Mouse (Mus musculus): Measurements from ENCODE around the gene Rgs7.

Gene Rgs7

DNA sequence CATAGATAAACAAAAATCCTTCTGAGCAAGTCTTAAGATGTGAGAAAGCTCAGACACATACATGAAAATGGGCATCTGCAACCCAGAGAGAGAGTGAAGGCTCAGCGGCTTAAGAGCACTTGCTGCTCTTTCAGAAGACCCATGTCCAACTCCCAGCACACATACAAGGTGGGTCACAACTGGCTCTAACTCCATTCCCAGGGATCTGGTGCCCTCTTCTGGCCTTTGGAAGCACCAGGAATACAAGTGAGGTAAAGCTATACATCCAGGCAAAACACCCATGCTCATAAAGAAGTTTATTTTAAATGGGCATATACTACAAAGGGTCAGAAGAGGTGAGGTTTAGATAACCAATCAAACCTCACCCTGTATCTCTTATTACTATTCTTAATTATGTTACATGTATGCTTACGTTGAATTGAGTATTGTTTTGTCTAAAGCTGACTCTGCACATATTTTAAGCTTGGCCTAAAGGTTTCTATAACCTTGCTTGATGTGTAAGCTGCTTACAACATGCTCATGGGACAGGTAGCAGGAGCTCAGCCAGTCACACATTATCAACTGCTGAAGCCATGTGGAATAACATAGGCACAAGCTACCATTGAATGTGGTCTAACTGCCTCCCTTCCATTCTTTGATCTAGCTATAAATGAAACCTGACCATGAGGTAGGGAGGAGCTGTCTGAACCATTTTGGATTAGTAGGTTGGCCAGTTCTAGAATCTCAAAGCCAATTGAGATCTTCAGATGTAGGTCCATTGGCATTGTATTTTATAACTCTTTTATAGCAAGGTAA lies 192.5 kb downstream of the Rgs7 start:
- DNase-seq = no peak

DNA sequence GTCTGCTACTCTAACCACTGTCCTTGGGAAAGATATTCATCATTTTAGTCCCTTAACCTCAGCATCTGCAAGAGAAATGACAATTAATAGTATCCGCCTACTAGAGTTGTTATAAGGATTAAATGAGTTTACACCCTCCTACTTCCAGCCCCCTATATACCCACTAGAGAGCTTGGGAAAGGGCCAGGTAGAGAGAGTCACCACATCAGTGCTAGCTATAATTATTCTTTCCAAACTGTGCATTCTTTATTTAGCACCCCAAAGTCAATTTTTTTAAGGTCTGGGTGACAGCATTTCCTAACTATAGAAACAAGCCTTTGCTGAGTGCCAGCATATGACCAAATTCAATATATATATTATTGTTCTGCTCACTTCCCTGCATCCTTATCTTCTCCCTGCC lies 195.4 kb downstream of the Rgs7 start:
- DNase-seq = no peak

DNA sequence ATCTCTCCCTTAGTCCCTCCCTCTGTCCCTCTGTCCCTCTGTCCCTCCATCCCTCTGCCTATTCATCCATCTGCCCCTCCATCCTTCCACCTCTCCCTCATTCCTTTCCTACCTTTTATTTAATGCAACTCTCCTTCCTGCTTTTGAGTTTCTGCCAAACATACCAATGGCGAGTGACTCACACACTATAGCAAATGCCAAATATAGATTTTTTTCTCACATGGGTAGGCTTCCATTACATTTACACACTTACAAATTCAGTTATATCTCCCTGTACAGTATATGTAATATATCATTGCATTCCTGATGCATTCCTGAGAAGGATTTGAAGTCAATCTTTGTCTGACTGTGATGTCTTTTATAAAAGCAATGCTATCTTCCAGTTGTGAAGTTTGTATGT lies 202.2 kb downstream of the Rgs7 start:
- DNase-seq = no peak

DNA sequence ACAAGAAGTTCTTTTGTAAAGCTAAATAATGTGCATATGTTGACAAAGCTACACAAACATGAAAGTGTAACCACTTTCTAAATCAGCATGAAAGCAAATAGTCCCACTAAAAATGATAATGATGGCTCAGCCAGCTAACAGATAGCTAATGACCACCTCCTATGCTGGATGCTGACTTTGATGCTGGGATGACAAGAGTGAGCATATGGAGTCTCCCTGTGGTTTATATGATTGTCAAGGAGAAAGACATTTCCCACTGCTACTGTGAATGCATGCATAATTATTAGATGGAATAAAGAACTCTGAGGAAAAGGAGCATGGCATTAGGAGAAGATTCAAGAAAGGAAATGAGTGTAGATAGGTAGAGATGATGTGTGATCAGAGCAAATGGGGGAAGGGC lies 230.0 kb downstream of the Rgs7 start:
- no peak for DNase-seq

DNA sequence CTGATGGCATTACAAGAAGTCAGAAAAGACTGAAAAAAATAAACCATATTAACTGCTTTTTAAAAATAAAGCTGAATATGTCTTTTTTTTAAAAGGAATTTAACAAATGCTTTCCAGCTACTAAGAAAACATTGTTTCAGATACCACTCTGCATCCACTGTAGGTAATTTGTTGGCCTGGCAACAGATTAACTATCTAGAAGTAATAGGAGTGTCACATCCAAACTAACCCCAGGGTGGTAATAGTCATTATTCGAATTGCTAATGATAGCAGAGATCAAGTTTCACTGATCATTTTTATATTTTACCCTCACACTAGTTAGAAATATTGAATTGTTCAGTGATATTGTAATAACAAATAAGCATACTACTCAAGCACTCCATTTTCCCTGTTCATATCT lies 232.9 kb downstream of the Rgs7 start:
- DNase-seq = no peak

DNA sequence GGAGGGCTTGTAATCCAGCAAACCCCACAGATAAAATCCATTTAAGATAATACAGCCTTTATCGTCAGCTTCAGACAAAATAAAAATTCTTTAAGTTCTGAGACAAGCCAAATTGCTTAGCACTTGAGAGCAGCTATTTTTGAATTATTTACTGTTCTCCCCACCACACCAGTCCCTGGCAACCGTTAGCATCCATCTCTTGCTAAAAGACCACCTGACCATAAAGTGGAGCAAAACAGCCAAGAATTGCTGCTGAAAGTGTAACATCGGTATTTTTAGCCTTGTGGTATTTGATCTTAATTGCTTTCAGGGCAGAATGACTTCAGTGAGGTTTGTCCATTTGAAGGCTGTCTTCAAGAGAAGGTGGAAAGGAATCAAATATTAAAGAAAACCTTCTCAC lies 237.1 kb downstream of the Rgs7 start:
- no peak for DNase-seq

DNA sequence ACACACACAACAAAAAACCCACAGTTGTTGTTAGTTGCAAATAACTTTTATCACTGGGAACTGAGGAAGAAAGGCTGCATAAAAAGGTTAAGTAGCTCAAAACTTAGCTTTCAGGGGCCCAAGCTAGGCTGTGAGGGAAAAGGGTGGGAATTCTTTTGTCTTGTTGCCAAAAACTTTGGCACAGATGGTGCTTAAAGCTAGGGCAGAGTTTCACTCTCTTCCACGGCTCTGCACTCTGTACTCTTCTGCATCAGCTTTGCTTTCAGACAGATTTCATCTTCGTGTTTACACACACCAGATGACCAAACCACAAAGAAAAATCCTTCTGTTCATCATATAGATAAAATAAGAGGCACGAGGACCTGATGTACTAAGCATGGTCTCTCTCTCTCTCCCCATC lies 237.6 kb downstream of the Rgs7 start:
- no peak for DNase-seq

DNA sequence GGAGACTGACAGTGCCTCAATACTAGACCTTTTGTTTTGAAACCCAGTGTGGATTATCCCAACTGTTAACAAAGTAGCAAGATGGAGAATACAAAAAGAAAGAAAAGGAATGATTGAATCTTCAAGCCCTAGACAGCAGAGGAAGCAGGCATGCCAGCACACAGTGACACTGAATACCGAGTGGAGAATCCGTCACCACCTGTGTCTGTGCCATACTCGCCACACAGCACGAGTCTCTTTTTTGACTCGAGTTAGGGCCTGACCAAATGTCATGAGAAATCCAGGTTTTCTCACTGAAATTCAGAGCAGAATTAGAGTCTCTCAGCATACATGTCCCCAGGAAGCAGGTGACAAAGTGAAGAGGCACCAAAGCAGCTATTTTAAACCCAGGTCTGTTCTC lies 250.2 kb downstream of the Rgs7 start:
- DNase-seq = no peak

DNA sequence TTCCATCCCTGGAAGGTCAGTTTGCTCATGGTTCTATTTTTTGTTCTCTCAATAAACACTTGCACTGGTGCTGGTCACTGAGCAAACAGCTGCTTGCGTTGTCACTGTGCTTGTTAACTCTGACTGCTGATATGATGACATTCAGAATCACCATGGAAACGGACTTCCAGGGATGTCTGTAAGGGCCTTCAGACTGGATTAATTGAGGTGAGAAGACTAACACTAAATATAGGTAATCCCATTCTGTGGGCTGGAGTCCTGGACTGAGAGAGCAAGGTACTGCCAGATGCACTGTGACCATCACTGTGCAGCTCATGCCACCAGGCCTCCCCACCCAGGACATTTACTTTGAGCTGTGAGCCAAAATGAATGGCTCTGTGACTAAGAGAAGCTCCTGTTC lies 252.2 kb downstream of the Rgs7 start:
- no peak for DNase-seq

DNA sequence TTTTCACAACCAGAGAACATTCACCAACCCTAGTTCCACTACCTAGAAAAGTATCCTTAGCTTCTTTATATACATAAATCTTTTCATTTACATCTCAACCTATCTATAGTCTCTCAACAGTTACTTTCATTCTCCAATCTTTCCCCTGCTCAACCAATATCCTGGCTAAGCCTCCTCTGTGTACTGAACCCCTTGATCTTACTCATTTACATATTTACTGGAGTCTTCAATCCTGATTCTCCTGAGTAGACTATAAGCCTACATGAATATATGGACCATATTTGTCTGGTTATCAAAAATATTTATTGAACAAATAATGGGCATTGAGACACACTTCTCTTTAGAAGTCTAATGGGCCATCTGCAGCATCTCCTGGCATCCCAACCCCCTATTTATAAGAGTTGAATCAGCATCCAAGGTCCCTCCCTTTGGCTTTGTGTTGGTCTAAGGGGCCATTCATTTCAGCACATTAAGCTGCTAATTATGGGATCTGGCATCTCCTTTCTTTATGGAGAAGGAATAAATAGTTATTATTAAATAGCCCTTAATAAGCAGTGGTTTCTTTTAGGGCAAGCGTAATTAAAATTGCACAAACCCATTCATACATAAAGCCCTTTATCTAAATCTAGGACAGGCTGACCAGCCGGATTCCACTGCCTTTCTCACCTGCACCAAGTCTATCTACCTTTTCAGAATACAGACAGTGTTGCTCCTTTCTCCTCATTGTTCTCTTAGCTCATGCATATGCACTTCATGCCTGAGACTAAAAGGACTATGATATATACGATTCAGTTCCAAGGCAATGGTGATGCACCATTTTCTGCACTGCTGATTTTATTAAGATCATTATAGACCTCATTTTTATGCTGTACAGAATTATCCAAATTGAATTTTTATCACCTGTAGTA lies 270.5 kb downstream of the Rgs7 start:
- DNase-seq = no peak

DNA sequence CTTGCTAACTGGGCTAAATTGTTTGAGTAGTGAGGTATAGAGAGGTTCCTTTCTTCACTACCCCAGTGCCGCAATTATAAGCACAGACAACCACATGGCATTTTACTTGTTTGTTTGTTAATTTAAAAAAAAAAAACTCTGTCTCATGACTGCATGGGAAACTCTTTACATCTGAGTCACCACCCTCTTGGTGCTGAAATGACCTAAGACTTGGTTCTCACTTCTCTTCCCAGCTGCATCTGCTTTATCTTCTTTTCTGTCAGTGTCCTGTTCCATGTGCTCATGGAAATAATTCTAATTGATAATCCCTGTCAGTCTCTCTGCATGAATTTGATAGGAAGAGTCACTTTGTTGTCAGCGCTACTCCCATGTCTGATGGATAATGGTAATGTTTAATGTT lies 272.7 kb downstream of the Rgs7 start:
- DNase-seq = no peak

DNA sequence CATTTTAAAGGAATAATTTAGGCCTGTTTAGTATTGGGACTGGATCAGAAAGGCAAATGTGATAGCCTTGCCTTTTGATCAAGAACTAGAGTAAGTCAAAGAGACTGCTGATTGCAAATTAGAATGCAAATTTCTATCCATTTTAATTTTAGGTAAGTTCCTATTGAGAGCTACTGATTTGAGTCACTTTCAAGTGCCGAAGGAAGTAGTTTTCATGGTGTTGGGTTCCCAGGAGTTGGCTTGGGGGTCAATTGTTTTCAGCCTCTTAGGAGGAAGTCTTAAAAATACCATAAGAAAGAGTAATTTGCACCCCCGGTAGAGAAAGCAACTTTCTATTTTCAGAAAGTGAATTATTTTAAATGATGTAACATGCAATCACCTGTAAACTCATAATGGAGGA lies 285.3 kb downstream of the Rgs7 start:
- DNase-seq = no peak

DNA sequence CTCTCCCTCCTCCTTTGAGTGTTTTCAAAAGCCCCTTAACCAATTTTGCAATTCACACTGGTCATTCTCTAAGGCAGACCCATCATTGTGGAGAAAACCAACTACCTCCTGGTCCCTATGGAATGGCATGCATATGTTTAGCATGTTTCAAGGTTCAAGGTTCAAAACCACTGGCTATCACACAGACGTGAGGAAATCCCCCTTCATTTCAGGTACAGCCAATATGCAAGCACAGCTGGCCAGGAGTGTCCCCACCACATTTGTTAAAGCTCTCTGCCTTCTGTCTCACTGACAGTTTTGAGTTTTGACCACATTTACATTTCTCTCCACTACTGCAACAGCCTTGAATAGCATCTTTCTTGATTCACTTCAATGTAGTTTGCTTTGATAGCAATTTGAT lies 286.7 kb downstream of the Rgs7 start:
- no peak for DNase-seq

DNA sequence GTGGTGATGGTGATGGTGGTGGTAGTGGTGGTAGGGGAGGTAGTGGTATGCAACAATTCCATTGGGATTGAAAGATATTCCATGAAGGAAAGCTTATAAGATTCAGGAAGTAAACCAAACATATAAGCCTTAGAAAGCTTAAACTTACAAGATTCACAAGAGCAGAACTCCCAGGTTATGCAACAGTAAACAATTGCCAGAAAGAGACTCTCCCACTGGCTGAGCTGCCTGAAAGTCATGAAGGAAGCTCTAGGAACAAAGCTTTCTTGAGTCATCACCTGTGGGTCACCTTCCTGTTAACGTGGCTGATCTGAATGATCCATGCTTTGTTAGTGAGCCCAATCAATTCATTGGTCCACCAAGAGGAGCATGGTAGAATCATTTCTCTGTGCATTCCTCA lies 288.8 kb downstream of the Rgs7 start:
- no peak for DNase-seq

DNA sequence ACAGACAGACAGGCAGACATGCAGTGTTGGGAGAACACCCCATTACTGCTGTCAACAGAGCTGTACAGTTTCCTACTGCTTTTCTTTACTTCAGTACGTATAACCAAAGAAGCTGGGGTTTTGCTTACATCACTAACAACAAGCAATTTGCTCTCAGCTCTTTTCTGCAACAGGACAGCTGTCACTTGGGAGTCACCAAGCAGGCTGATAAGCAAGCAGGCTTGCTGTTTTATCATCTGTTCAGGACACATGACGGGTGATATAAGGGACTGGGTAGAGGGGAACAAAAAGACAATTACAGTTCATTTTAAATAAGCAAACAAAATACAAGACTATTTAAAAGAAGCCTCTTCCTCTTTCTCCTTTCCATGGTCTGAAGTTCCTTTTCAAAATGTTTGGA lies 289.4 kb downstream of the Rgs7 start:
- DNase-seq = no peak

DNA sequence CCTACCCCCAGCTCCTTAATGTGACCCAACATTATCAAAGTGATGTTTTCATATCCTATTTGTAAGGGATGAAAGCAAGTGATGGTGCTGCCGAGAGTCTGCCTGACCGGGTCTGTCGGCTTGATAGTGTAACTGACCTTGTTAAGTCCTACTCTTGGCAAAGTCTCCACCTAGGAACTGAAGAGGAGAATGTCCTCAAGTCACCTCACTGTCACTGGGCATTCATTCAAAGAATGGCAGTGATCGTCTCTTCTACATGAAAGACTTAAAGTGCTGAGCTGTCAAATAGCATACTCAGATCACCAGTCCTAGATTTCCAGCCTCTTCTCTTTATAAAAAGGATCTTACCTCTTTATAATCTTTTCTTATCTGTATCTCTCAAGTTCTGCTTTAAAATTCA lies 293.4 kb downstream of the Rgs7 start:
- DNase-seq = no peak

DNA sequence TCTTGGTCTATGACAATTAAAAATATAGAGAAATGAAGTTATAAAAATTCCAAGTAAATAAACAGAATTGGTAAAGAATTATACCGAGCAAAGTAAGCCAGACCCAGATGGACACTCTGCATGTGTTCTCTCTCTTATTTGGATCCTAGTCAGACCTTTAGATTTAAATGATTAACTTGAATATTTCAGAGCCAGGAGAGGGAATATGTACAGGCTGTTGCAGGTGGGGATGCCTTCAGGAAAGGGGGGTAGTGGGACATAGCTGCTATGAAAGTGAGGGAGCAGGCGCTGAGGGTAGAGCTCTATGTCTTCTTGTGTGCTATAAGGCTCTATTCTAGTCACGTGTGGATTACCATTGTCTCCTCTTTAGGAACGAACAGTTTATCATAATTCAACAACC lies 296.5 kb downstream of the Rgs7 start:
- DNase-seq = no peak

DNA sequence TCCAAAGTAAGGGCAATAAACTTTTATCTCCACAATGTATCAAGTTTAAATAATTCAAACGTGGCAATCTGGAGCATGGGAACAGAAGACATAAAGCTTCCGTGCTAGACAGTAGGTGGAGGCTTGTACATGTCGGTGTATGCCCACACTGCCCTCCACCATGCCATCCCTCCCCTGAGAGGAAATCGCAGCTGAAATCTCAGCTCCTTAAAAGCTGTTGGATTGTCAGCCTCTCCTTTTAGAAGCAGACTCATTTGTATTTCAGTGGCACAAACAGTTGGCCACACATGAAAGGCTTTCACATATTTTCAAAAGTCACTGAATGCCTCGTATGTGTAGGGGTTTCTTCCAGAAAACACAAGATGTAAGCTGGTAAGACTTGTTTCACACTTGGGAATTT lies 304.1 kb downstream of the Rgs7 start:
- no peak for DNase-seq

DNA sequence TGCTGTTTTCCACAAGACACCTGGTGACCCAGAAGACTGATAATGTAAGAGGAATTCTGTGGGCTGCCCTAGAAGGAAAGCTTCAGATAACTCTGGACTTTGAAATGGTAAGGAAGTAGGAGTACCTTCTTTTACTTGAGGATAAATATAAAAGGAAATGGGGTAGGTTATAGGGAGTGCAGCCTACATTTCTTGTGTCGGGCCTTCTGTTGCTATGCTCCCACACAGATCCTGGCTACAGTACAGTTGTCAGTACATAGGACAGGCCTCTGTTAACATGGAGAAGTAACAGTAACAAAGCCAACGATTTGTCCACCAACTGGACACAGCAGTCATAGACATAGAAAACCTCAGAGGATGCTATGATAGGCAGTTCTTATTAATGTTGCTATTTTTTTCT lies 307.1 kb downstream of the Rgs7 start:
- no peak for DNase-seq

DNA sequence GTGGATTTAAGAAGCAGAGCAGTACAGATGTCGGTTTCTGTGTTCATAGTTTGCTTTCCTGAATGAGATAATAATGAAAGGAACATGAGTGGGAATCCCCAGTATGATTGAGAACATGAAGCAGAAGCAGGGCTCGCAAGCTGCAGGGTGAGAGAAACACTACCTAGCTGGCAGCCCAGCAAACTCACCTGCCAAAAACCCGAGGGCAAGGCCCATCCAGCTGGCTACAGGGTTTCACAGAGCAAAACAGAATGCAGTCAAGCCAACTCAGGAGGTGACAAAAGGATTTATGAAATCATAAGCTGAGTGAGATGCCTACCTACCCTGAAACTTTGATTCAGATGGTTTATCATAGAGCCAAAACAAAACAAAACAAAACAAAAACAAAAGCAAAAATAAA lies 307.6 kb downstream of the Rgs7 start:
- no peak for DNase-seq

DNA sequence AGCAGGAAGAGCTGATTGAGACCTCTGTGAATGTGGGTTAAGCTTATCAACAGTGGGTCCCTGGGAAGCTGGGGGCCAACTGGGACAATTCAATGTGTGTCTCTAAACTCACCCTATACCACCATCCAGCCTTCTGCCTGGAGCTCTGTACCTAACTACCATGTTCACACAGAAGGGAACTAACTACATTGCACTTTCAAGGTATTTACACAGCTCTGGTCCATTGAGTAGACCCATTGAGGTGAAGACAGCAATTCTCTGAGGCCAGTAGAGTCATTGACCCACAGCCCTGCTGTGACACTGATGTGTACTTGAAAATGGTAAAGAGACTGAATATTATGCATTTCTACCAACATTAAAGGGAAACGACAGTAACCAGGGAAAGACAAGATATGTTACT lies 313.6 kb downstream of the Rgs7 start:
- no peak for DNase-seq

DNA sequence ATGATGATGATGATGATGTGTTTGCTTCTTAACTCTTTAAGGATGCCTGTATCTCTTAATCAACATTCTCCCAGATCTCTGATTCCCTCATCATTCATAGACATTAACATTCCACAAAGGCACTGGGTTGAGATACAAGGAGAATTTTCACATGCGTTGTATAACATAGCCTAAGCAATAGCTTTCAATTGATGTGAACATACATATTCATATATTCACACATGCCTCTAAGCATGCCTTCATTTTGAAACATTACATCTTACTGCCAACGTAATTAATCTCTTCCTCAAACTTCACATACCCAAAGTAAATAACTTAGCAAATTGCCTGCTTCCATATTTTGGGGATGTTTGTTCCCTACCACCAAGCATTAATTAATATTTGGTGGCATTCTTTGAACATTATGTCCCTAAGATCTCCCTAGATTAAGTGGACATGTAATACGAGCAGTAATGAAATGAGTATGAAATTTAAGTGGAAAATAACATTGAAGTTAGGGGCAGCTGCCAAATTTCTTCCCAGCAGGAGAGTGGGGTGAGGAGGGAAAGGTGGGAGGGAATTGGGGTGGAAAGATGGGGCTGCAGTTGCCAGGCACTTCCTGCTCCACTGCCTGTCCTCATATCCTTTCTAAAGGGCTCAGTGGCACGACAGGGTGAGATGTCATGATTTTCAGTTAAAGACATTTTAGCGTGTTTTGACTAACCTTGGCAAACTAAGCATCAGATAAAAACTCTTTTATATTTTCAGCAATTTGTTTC lies 317.2 kb downstream of the Rgs7 start:
- DNase-seq = no peak

DNA sequence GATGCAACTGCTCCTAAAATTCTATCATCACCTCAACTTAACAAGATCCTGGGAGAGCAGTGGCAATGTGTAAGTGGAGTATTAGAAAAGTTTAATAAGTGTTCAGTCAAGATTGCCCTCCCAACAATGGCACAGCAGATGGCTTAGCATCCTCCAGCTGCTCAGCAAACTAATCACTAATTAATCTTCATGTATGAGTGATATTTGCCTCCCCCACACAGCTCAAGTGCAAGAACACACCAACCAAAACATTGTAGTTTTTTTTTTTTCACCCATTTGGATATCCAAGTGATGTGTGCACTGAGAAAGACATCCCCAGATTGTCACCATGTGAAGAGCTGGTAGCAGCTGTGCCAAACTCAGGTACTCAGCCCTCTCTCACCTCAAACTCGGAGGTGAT lies 336.8 kb downstream of the Rgs7 start:
- DNase-seq = no peak

DNA sequence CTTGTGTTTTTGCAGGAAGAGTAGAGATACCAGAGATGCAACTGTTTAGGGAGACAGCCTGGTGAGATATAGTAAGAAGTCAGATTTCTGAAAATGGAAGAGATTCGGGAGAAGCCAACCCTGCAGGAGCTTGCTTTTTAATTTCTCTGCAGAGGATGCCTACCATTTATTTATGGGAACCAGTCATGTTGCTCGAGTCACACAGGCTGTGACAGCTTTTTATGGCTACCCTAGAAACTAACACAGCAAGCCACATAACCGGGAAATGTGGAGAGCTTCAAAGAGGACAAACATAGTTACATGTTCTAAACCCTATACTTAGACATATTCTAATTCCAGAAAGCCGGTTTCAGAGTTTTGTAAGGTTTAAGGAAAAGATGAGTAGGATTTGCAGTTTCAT lies 349.2 kb downstream of the Rgs7 start:
- no peak for DNase-seq

Data from spleen, adult 18-20 months (tissue).